Mouse (Mus musculus): ENCODE measurements around the gene Chsy1. TPM values are rescaled to one million over a fixed set of nuclear protein-coding genes. Genes with fewer than 3 reads are reported as not detected.

The Chsy1 gene
- polyA plus RNA-seq, 1 experiment from 2014 or later = 13.9 TPM

DNA sequence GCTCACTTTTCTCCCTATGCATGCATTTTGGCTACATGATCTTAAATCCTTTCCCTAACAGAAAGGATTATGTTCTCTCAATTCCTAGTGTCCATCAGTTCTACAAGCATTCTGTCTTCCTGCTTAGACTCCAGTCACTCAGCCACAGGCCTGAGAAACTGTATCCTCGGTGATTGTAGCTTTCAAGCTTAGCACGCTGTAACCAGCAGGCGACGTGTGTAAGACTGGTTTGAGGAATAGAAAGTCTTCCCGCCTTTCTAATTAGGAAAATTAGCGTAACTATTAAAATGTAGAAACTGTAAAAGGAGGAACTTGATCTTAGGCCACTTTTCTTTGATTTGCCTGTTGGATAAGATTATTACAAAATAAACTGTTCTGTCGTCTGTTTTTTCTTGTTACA is 9.5 kb downstream of the Chsy1 start:
- WGBS = 72% methylated on average over 7 of the region's 7 CpGs
- Histone ChIP-seq H3K4me3 (ENCODE audit: low read length) (no peak overlapping the region), H3K4me1 (ENCODE audit: insufficient read depth, low read length) (peaks cover 28% of the 10 kb centered on the region), H3K36me3 (ENCODE audit: insufficient read depth, low read length) (no peaks in the 10 kb centered on the region), H3K9ac (replicated peaks; ENCODE audit: low read length) (no peak overlapping the region), H3K27me3 (ENCODE audit: insufficient read depth, low read length) (no peaks in the 10 kb centered on the region), H3K4me2 (replicated peaks; ENCODE audit: low read depth, low read length) (no peak overlapping the region), H3K9me3 (ENCODE audit: low read length) (no peaks in the 10 kb centered on the region), H3K27ac (ENCODE audit: low read length) (no peak overlapping the region)
- no peak for ATAC-seq (ENCODE audit: low FRiP score, low TSS enrichment)

DNA sequence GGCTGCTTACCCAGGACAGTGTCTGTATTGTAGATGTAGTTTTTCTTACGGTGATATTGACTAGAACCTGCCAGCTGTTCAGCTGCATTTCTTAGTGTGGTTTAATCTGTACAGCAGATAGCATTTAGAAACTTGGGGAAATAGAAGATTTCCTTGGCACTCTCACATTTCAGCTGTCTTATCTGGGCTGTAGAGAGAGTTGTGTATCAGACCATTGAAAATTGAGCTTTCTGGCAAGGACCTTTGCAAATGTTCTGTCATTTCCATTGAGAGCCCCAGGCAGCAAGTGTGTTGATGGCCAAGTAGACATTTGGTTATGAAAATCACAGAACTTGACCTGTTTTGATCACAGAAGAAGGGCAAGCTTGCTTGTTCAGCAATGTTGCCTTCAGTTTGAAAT is 10.8 kb downstream of the Chsy1 start:
- Histone ChIP-seq H3K4me1 (ENCODE audit: insufficient read depth, low read length) (peaks cover 33% of the 10 kb centered on the region), H3K36me3 (ENCODE audit: insufficient read depth, low read length) (0 out of 2 replicates have a peak, but pooled peaks cover under 1% of the 10 kb centered on the region), H3K4me2 (replicated peaks; ENCODE audit: low read depth, low read length) (no peak overlapping the region), H3K9ac (replicated peaks; ENCODE audit: low read length) (no peak overlapping the region), H3K27me3 (ENCODE audit: insufficient read depth, low read length) (no peaks in the 10 kb centered on the region), H3K4me3 (ENCODE audit: low read length) (no peak overlapping the region), H3K27ac (ENCODE audit: low read length) (no peak overlapping the region), H3K9me3 (ENCODE audit: low read length) (no peaks in the 10 kb centered on the region)
- no peak for ATAC-seq (ENCODE audit: low FRiP score, low TSS enrichment)
- WGBS = 70% methylated on average over 1 of the region's 1 CpGs

DNA sequence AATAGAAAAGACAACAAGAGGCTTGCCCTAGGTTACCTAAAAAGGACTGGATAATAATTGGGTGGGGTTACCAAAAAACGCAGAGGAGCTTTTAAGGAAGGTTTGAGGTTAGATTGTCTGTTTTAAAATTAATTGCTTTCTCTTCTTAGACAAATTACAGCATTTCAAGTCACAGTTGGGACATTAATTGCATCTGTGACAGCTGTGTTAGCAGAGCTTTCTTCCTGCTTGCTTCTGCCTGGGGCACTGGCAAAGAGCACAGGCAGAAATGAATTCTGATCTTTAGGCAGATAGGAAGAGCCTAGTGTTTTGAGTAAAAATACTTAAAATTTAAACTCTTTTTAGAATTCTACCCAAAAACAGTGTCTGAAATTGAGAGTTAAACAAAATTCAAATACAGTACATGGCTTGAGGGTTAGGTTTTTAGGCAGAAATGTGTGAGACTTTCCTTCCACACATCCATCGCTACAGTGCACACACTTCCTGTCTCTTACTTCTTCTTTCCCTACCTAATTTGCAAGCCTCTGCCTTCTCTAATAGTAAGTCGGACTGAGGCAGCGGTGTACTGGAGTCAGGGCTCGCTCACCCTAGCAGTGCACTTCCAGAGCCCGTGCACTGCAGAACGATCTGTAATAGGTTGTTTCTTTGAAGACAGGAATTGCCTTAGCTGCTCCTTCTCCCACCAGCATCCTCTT is 11.5 kb downstream of the Chsy1 start:
- no peak for ATAC-seq (ENCODE audit: low FRiP score, low TSS enrichment)
- Histone ChIP-seq H3K4me3 (ENCODE audit: low read length) (no peak overlapping the region), H3K4me2 (replicated peaks; ENCODE audit: low read depth, low read length) (no peak overlapping the region), H3K9ac (replicated peaks; ENCODE audit: low read length) (no peak overlapping the region), H3K9me3 (ENCODE audit: low read length) (no peaks in the 10 kb centered on the region), H3K27me3 (ENCODE audit: insufficient read depth, low read length) (no peaks in the 10 kb centered on the region), H3K4me1 (ENCODE audit: insufficient read depth, low read length) (peaks cover 28% of the 10 kb centered on the region), H3K27ac (ENCODE audit: low read length) (no peak overlapping the region), H3K36me3 (ENCODE audit: insufficient read depth, low read length) (peaks cover 7% of the 10 kb centered on the region)
- WGBS = 44% methylated on average over 7 of the region's 7 CpGs

GRCm38 (mm10) chr7:66124551-66124968 is 15.2 kb downstream of the Chsy1 start:
- 40% methylated on average over 11 of the region's 11 CpGs for WGBS
- peaks cover 28% of the 10 kb centered on the region for H3K4me1 ChIP-seq (ENCODE audit: insufficient read depth, low read length)
- H3K27me3 ChIP-seq (ENCODE audit: insufficient read depth, low read length) = no peaks in the 10 kb centered on the region
- ATAC-seq (ENCODE audit: low FRiP score, low TSS enrichment) = no peak
- no peak overlapping the region for H3K4me3 ChIP-seq (ENCODE audit: low read length)
- no peak overlapping the region for H3K9ac ChIP-seq (replicated peaks; ENCODE audit: low read length)
- no peaks in the 10 kb centered on the region for H3K9me3 ChIP-seq (ENCODE audit: low read length)
- no peak overlapping the region for H3K27ac ChIP-seq (ENCODE audit: low read length)
- H3K36me3 ChIP-seq (ENCODE audit: insufficient read depth, low read length) = peaks cover 20% of the 10 kb centered on the region
- H3K4me2 ChIP-seq (replicated peaks; ENCODE audit: low read depth, low read length) = no peak overlapping the region

- no peaks in the 10 kb centered on the region for H3K27me3 ChIP-seq (ENCODE audit: insufficient read depth, low read length)
- 87% methylated on average over 14 of the region's 14 CpGs for WGBS
- no peak overlapping the region for H3K4me3 ChIP-seq (ENCODE audit: low read length)
- peaks cover 23% of the 10 kb centered on the region for H3K4me1 ChIP-seq (ENCODE audit: insufficient read depth, low read length)
- no peak overlapping the region for H3K27ac ChIP-seq (ENCODE audit: low read length)
- no peak overlapping the region for H3K4me2 ChIP-seq (replicated peaks; ENCODE audit: low read depth, low read length)
- ATAC-seq (ENCODE audit: low FRiP score, low TSS enrichment) = no peak
- H3K9ac ChIP-seq (replicated peaks; ENCODE audit: low read length) = no peak overlapping the region
- peaks cover 21% of the 10 kb centered on the region for H3K36me3 ChIP-seq (ENCODE audit: insufficient read depth, low read length)
- H3K9me3 ChIP-seq (ENCODE audit: low read length) = no peaks in the 10 kb centered on the region
Observed at GRCm38 (mm10) chr7:66125368-66125767, 16.1 kb downstream of the Chsy1 start.

- Histone ChIP-seq H3K9me3 (ENCODE audit: low read length) (no peaks in the 10 kb centered on the region), H3K4me1 (ENCODE audit: insufficient read depth, low read length) (peaks cover 11% of the 10 kb centered on the region), H3K36me3 (ENCODE audit: insufficient read depth, low read length) (peaks cover 25% of the 10 kb centered on the region), H3K27ac (ENCODE audit: low read length) (no peak overlapping the region), H3K4me2 (replicated peaks; ENCODE audit: low read depth, low read length) (no peak overlapping the region), H3K9ac (replicated peaks; ENCODE audit: low read length) (no peak overlapping the region), H3K27me3 (ENCODE audit: insufficient read depth, low read length) (no peaks in the 10 kb centered on the region), H3K4me3 (ENCODE audit: low read length) (no peak overlapping the region)
- ATAC-seq (ENCODE audit: low FRiP score, low TSS enrichment) = no peak
- 81% methylated on average over 4 of the region's 4 CpGs for WGBS
Observed at GRCm38 (mm10) chr7:66127951-66128645, 18.8 kb downstream of the Chsy1 start.

DNA sequence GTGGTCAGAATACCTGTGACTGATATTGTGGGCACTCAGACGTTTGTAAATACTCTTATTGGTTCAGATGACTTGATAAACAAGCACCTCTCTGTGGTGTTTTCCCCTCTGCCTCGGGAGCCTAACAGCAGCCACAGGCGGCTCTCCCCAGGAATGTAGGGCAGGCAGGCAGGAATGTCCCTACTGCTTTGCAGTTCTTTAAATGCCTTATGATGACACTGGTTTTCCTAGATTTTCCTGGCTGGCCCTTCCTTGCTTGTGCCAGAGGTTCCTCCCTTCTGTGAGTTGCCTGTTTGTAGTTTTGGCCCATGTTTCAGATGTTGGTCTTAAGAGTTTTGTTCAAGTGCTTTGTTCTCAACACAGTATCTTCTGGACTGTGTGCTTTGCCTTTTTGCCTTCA is 19.5 kb downstream of the Chsy1 start:
- peaks cover 25% of the 10 kb centered on the region for H3K36me3 ChIP-seq (ENCODE audit: insufficient read depth, low read length)
- no peaks in the 10 kb centered on the region for H3K9me3 ChIP-seq (ENCODE audit: low read length)
- H3K4me3 ChIP-seq (ENCODE audit: low read length) = no peak overlapping the region
- no peak overlapping the region for H3K9ac ChIP-seq (replicated peaks; ENCODE audit: low read length)
- H3K4me1 ChIP-seq (ENCODE audit: insufficient read depth, low read length) = peaks cover 11% of the 10 kb centered on the region
- 54% methylated on average over 3 of the region's 3 CpGs for WGBS
- ATAC-seq (ENCODE audit: low FRiP score, low TSS enrichment) = no peak
- H3K27me3 ChIP-seq (ENCODE audit: insufficient read depth, low read length) = no peaks in the 10 kb centered on the region
- H3K4me2 ChIP-seq (replicated peaks; ENCODE audit: low read depth, low read length) = no peak overlapping the region
- H3K27ac ChIP-seq (ENCODE audit: low read length) = no peak overlapping the region

DNA sequence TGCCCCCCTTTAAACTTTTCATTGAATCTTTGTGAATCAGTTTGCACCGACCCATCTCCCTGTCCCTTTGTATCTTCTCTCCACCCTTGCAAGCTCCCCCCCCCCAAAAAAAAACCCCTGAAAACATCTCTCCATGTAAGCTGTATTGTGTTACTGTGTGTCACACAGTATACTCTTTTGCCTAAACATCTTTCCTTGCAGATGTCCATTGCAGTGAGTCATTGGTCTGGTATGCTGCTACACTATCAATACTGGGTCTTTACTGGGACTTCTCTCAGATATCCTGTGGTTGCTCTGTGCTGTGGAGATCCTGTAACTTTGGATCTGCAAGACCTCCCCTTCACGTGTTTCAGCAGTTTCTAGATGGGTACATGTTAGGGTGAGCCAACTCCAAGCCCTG is 21.0 kb downstream of the Chsy1 start:
- H3K27ac ChIP-seq (ENCODE audit: low read length) = no peak overlapping the region
- H3K4me3 ChIP-seq (ENCODE audit: low read length) = no peak overlapping the region
- H3K27me3 ChIP-seq (ENCODE audit: insufficient read depth, low read length) = no peaks in the 10 kb centered on the region
- peaks cover 23% of the 10 kb centered on the region for H3K36me3 ChIP-seq (ENCODE audit: insufficient read depth, low read length)
- H3K9ac ChIP-seq (replicated peaks; ENCODE audit: low read length) = no peak overlapping the region
- no peaks in the 10 kb centered on the region for H3K9me3 ChIP-seq (ENCODE audit: low read length)
- ATAC-seq (ENCODE audit: low FRiP score, low TSS enrichment) = no peak
- WGBS = 91% methylated on average over 2 of the region's 2 CpGs
- peaks cover 5% of the 10 kb centered on the region for H3K4me1 ChIP-seq (ENCODE audit: insufficient read depth, low read length)
- H3K4me2 ChIP-seq (replicated peaks; ENCODE audit: low read depth, low read length) = no peak overlapping the region

- Histone ChIP-seq H3K27ac (ENCODE audit: low read length) (no peak overlapping the region), H3K27me3 (ENCODE audit: insufficient read depth, low read length) (no peaks in the 10 kb centered on the region), H3K4me2 (replicated peaks; ENCODE audit: low read depth, low read length) (no peak overlapping the region), H3K9me3 (ENCODE audit: low read length) (no peaks in the 10 kb centered on the region), H3K4me1 (ENCODE audit: insufficient read depth, low read length) (peaks cover 7% of the 10 kb centered on the region), H3K36me3 (ENCODE audit: insufficient read depth, low read length) (peaks cover 7% of the 10 kb centered on the region; the same call in 1 of the 2 replicates), H3K9ac (replicated peaks; ENCODE audit: low read length) (no peak overlapping the region), H3K4me3 (ENCODE audit: low read length) (no peak overlapping the region)
- WGBS = 95% methylated on average over 4 of the region's 4 CpGs
- no peak for ATAC-seq (ENCODE audit: low FRiP score, low TSS enrichment)
Observed at GRCm38 (mm10) chr7:66131776-66132421, 22.6 kb downstream of the Chsy1 start.

- H3K9me3 ChIP-seq (ENCODE audit: low read length) = no peaks in the 10 kb centered on the region
- H3K36me3 ChIP-seq (ENCODE audit: insufficient read depth, low read length) = peaks cover 5% of the 10 kb centered on the region; the same call in 1 of the 2 replicates
- H3K4me3 ChIP-seq (ENCODE audit: low read length) = no peak overlapping the region
- no peak overlapping the region for H3K27ac ChIP-seq (ENCODE audit: low read length)
- no peak overlapping the region for H3K4me2 ChIP-seq (replicated peaks; ENCODE audit: low read depth, low read length)
- 0 out of 2 replicates have a peak, but pooled peaks cover 2% of the 10 kb centered on the region for H3K4me1 ChIP-seq (ENCODE audit: insufficient read depth, low read length)
- WGBS = 98% methylated on average over 3 of the region's 3 CpGs
- no peaks in the 10 kb centered on the region for H3K27me3 ChIP-seq (ENCODE audit: insufficient read depth, low read length)
- no peak for ATAC-seq (ENCODE audit: low FRiP score, low TSS enrichment)
- no peak overlapping the region for H3K9ac ChIP-seq (replicated peaks; ENCODE audit: low read length)
Observed at GRCm38 (mm10) chr7:66134154-66134553, 24.8 kb downstream of the Chsy1 start.
